Mouse (Mus musculus): ENCODE measurements at regions not wholly inside any gene's neighbourhood (a gene's known extent, or its start where the extent isn't known, plus 50 kb on each side); places are given as distances from the start of the nearest gene placed in this dataset.

DNA sequence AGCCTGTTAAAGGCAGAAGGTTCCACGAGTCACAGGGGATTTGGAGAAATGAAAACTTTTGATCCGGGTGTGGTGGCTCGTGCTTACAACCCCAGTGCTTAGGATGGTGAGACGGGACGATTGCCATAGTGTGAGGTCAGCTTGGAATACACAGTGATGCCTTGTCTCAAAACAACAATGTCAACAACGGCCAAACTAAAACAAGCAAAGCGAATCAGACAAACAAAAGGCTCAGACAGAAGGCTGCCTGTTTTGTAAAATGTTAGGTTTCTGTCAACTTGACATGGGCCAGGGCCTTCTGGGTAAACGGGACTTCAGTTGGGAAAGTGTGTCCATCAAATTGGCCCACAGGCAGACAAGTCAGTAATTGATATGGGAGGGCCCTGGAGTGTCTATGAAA lies 201.6 kb downstream of the Etnk1 start:
- intact Hi-C loops (cut with DNase I) = no loop called here
- DNase-seq = no peak

DNA sequence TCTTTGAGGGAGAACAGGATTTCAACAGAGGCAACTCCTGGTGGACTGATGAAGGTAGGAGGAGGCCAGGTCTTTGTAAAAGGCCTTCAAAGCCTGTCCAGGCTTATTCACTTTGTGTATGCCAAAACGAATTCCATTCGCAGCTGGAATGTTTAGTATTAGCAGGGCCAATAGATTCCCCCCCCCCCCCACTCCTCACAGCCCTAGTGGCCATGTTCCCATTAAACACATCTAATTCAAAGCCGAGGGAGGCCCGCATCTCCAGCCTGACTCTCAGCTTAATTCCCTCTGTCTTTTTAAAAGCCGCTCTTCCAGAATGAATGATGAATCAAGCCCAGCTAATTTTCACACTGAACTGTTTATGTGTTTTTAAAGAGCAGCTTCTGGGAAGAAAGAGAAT lies 205.5 kb downstream of the Etnk1 start:
- no peak for DNase-seq
- intact Hi-C loops (cut with DNase I) = no loop called here

DNA sequence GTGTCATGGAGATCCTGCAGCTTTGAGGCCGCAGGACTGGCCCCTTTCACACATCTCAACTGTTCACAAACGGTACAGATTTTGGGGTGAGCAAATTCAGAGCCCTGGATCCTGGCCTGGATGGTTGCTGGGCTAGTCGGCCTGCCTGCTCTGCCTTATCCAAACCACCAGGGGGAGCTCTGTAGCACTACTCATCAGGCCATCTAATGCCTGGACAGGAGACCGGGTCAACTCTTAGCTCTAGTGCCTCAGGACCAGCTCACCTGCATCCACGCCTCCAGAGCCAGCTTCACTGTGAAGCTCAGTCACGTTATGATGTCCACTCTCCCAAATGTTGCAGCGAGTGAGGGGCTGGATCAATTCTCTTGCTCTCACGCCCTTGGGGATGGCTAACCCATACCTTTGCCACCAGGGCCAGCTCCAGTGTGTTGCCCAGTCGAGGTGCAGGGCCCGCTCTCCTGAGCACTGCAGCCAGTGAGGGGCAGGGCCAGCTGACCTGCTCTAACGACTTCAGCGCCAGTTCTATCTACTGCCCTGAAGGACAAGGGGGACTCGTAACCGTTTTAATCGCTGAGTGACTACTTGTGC lies 206.8 kb downstream of the Etnk1 start:
- peak; percentile 71 for DNase-seq
- intact Hi-C loops (cut with DNase I) = no loop called here

DNA sequence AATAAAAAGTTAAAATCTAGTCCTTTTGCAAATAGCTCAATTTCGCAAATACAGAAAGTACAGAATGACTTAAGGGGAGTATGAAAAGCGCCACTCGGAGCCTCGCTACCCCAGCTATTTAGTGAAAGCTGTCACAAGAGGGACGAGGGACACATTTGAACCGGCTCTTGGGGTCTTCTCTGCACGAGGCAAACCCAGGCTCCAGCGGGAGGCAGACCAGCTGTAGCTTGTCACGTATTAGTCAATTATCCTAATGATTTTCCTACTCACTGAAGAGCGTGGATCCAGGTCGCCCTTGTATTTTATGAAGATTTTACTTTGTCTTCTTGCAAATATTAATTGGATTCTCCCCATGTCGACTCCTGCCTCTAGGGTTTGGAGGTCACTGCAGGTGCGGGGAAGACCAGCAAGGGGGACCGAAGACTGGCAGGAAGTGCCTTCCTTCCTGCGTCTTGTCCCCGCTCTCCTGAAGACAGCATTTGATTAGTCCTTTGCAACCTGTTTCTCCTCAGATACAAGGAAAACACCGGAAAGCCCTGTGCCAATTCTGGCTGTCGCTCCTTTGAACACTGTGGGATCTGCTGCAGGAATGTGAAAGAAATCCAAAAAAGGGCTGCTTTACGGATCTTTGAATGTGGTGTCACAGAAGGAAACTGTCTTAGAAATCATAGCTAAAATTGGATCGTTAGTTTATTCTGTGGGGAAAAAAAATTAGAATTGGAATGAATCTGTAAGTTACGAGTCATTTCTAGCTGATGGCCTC lies 209.1 kb downstream of the Etnk1 start:
- intact Hi-C loops (cut with DNase I) = no loop called here
- no peak for DNase-seq

DNA sequence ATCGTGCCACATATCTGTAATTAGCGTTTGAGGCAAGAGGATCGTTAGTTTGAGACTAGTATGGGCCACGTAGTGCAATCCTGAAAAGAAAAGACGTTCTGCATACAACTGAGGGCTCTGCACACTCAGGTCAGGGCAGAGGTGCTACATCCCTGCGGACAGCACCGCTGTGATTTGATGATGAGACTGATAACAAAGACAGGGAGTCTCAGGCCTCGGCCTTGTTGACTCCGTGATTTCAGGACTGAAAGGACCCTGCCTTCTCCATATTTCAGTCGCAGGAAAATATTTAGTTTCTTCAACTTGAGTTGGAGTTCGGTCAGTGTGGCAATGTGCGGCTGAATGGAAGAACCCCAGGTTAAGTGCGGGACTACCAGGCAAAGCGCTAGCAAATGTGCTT lies 210.1 kb downstream of the Etnk1 start:
- DNase-seq = no peak
- intact Hi-C loops (cut with DNase I) = no loop called here

DNA sequence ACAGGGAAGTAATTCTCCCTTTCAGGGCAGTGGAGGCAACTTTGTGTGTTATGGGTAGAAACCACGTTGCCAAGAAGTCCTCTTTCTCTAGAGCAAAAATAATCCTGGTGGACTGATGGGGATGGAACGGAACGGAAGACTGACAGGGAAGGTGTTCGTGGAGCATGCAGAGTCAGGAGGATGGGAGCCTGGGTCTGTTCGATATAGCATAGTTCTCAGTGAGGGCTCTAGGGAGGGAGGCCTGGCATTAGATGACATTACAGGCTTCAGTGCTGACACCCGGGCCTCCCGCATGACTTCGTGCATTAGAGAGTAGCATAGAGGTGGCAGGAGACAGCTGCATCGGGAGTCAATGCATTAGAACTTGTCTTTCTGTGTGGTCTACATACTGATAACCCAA lies 211.1 kb downstream of the Etnk1 start:
- DNase-seq = no peak
- intact Hi-C loops (cut with DNase I) = no loop called here

DNA sequence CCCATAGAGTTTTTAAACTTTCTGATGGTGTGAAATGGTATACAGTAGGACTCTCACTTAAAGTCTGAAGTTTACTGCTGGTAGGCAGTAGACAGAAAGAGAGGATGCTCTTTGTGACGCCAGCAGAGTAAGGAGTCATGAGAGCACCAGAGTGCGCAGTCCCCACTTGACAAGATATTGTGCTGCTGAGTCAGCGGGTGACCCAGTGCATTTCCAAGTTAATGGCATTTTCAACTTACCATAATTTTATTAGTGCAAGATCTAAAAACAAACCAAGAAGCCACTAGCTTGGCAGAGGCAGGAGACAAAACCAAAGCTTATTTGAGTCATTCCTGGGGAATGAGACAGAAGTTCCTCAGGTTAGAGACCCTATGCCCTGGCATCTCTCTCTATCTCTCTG lies 213.5 kb downstream of the Etnk1 start:
- intact Hi-C loops (cut with DNase I) = no loop called here

DNA sequence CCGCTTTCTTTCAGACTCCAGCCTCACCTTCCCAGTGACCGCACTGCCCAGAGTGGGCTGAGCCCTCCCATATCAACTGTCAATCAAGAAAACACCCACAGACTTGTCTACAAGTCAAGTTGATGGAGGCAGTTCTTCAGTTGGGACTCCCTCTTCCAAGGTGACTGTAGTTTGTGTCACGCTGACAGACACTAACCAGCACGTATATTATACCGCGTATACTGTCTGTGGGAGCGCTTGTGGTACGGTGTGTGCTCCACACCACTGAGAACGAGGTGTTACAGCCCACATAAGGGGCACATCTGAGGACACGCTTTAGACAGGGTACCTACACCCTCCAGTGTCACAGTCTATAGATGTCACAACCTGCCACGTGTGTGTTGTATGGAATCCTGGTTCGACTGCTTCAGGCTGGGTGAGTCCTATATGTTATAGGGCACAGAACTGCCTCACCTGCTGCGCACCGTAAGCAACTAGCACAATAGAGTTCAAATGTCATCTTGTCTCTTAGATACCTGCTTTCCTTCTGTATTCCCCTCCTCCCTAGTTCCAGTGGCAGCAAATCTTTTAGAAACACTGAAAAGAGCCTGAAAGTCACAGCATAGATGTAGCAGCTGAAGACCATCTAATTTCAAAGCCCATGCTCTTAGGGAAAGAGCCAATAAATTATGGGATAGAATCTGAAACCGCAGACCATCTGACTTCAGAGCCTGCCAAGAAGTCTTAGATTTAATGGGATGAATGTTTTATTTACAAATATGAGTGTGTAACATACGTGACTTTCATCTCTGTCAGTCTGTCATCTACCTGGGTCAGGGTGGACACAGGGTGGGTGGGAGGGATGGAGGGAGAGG lies 219.8 kb downstream of the Etnk1 start:
- intact Hi-C loops (cut with DNase I) = no loop called here
- DNase-seq = no peak

More for the DNA sequence above, 213.5 kb downstream of the Etnk1 start:
- no peak for DNase-seq

DNA sequence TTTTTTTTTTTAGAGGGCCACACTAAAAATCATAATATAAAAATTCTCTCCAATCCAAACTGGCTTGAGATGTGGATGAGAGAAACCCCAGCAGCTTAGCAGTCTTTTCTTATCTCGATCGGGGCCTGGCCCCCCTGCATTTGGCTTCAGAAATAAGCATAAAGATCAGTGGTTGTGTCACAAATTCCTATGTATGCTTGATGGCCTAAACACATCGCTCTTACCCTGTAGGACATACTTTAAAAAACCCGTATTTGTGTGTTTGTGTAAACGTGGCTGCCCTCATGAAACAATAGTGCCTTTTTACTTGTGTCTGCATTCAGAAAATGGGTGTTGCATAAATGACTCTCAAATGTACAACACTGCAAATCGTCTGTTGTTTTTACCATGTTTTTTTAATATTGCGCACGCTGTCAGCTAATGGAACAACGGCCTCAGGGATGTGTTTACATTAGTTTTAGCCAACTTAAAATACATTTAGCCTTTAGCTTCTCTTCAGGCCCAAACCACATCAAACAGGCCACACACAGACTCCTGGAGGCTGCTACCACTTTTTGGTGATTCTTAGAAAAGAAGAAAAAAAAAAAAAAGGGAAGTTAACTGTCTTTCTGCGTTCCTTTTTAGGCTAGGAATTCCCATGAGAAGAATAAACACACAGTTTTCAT lies 226.7 kb downstream of the Etnk1 start:
- intact Hi-C loops (cut with DNase I) = no loop called here
- no peak for DNase-seq

DNA sequence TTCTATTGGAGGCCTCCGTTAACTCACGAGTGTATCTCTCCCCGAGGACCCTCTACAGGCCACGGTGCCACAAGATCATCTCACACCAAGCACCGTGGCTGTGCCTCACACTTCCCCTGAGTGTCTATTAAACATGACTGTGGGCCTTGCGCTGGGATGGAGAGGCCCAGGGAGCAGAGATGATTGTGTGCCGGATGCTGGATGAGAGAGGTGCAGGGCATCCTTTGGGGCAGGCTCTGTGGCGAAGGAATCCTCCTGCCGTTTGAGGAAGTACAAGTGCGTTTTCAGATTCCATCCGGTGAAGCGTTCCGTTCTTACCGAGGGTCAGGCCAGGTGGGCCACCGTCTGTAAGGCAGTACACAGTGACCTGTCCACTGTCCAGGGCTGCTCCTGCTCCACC lies 227.4 kb downstream of the Etnk1 start:
- intact Hi-C loops (cut with DNase I) = no loop called here
- DNase-seq = no peak

DNA sequence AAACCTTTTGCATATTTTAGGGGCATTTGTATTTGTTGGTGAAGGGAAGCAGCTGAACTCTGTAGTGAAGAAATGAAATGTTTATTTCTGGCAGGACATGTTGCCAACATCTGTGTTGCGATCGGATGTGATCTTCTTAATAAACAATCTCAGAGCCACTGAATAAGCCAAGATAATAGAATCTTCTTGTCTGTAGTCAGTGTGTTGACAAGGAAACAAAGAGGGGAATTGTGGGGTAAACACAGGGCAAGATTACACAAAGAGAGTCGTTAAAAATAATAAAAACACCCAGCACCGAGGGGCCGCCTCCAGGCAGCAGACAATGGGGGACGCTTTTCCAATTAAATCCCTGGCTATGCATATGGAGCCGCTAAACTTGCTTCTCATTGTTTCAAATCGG lies 234.4 kb downstream of the Etnk1 start:
- intact Hi-C loops (cut with DNase I) = no loop called here
- no peak for DNase-seq

DNA sequence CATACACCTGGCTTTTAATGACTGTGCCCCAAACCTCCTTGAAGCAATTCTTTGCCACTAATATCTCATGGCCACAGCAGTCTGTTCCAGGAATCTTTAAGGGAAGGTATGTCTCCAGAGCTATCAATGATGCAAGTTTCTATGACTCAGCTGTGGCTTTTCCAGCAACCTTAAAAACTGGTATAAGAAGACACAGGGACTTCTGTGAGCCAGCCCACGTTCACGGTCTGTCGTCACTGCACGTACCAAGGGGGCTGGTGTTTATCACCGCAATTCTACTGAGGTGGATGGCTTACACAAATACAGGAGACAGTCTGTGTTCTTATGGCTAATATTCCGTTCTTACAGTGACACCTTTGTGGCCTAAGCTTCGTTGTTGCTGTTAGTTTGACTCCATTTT lies 234.9 kb downstream of the Etnk1 start:
- intact Hi-C loops (cut with DNase I) = no loop called here
- no peak for DNase-seq

DNA sequence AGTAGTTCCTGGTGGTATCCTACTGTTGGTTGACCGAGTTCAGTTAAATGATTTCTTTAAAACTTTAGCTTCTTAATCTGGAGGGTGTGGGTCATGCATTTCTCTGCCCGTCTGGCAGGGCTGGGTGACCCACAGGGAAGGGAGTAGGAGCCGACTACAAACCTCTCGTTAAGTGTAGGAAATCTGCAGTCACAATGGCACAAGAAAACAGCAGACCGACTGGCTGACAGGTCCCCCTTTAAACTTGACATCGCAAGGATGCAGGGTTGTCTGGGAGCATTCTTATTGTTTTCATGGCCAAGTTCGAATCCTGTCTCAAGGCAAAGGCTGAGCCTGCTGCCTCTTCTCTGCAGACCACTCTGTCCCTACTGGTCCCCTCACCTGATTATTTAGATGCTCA lies 235.7 kb downstream of the Etnk1 start:
- intact Hi-C loops (cut with DNase I) = no loop called here
- DNase-seq = no peak

DNA sequence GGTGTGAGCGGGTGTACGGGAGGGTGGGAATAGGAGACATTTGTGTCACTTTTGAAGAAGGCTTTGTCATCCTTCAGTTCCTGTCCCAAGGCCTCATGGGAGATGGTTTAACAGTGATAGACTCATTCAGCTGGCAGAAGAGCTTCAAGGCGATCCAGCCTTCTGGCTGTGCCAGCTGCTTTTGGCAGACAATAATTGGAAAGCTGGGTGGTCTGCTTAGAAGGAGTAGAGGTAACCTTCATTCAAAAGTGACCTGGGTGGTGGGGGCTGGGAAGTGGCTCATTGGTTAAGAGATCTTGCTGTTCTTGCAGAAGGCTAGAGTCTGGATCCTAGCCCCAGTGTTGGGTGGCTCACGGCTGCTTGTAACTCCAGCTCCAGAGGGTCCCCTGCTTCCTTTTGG lies 237.5 kb downstream of the Etnk1 start:
- peak; percentile 69 for DNase-seq
- intact Hi-C loops (cut with DNase I) = no loop called here

DNA sequence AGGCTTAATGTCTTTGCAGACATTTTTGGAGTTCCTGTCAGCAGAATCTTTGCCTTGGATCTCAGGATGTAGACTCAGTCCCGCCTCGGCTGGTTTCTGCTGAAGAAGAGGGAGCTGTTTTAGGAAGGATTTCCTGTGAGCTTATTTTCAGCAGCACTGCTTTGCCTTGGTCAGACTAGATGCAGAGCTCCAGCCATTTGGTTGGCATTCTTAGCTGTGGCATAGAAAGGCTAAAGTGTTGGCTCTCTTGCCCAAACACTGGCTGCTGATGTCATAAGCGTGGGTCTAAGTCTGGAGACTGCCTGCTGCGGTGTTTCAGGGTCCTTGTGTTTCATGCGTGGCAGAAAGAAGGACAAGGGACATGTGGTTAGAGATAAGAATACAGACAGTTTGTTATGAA lies 245.0 kb downstream of the Etnk1 start:
- no peak for DNase-seq
- intact Hi-C loops (cut with DNase I) = no loop called here

DNA sequence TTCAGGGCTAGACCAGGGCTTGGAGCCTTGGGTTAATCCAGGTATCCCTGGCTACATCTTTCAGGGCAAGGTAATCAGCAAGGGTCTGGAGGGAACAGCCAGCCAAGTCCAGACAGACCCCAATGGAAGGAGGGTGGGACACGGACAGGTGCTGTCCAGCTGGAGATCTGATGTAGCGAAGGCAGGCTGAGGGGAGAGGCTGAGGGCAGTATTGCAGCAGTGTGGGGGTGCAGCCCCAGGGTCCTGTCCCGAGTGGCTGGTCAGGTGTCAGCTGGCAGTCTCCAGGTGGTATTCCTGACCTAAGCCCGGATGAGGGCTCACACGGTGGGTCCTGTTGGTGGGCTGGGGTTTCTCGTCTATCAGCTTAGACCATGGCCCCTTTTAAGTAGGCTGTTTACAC lies 245.7 kb downstream of the Etnk1 start:
- intact Hi-C loops (cut with DNase I) = no loop called here

DNA sequence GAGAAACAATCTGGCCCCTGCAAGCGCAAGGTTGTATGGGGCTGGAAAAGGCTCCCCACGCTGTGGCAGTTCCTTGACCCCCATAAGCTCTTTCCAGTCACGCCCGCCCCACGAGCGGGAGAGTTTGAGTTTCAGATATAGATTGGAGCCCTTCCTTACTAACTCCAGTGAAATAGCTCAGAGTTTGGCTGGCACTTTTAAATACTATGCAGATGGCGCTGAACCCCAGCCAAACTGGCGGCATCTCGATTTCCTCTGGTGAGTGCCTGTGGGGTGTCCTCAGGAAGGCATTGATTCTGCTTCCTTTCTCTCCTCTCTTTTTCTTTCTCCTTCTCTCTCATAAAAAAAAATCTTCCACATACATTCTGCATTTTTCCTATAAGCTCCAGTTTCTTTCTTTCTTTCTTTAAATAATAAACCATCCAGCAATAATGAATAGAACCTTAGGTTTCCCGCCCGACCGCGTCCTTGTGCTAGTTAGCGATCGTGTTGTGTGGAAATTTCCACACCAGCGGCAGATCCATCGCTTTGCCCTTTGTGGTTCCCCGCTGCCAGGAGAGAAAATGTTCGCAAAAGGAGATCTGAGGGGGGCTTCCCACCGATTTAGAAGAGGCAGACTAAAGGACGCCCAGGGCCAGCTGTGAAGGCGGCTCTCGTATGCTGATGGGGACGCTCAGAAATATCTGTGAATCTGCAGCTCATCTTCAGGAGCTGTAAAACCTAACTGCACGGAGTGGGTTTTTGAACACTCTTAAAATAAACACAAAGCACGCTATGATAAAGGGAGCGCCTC lies 247.8 kb downstream of the Etnk1 start:
- DNase-seq = peak; percentile 86
- intact Hi-C loops (cut with DNase I) = no loop called here

More for the DNA sequence above, 245.7 kb downstream of the Etnk1 start:
- DNase-seq = no peak

DNA sequence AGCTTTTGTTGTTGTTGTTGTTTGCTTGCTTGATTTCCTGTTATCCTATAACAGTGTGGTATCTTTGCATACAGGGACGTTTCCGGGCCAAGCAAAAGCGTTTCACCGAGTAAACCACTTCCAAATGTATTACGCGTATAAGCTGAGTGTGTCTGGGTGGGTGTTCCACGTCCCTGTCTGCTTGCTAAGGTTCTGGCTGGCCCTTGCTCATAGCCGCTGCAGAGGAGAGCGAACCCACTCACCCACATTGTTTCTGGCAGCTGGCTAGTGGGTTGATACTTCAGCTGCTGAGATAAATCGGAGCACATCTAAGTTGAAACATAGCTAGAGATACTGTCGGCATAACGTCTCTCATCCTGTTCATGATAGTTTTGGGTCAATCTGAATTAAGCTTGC lies 248.4 kb downstream of the Etnk1 start:
- intact Hi-C loops (cut with DNase I) = no loop called here
- DNase-seq = no peak

DNA sequence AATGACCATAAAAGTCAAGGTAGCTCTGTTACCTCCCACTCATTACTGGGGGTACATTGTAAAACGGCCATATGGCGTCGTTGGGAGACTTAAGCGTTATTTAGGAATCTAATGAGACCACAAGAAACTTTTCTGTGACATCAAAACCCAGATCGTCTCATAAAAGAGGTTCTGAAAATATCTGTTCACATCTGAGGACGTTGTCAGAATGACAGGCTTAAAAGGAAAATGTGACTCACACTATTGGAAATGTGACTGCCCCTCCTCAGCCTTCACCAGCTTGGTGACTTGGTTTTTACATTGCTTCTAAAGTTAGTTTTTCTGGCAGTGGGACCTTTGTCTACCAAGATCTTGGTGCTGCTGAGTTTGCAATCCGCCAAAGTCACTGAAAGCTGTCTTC lies 252.9 kb downstream of the Etnk1 start:
- DNase-seq = no peak
- intact Hi-C loops (cut with DNase I) = no loop called here

DNA sequence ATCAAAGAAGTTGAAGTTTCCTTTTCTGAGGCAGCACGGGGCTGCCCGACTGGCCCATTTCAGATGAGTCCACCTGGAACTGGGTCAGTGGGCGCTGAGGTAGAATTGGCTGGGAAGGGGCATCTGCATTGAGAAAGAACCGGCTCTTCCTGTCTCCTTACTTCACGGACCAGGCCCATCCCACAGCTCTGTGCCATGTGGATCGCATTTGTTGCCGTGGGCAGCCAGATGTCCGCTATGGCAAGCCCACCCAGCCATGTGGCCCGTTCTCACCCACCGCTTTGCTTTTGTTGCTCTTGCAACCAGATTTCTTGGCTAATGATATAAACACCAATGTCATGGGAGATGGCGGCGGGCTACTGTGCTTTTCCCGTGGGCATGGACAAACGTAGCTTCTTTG lies 256.0 kb downstream of the Etnk1 start:
- intact Hi-C loops (cut with DNase I) = no loop called here
- DNase-seq = peak; percentile 33
